Mouse (Mus musculus) stomach, embryonic 16.5 days (tissue): ENCODE data around the gene Abca17. TPM values are rescaled to one million over a fixed set of nuclear protein-coding genes. Genes with fewer than 3 reads are reported as not detected.

Experiments
- ATAC-seq: fragments of 200-750 bp; cut with Nextera tagmentation; 2 replicates; pipeline ENCODE4 v1.8.0; 2017; ENCODE audit warnings: moderate number of reproducible peaks, moderate TSS enrichment; ENCODE audit not compliant: insufficient read depth, low FRiP score
- H3K27ac ChIP-seq: fragments of 300-500 bp; sonication (generic); 2 replicates; pipeline ENCODE4 v1.5.1; 2014; ENCODE audit warnings: low read length
- H3K27me3 ChIP-seq: fragments of 300-500 bp; sonication (generic); 2 replicates; pipeline ENCODE4 v1.6.1; 2014; ENCODE audit warnings: low read length, control low read depth, mixed read lengths; ENCODE audit not compliant: control insufficient read depth, insufficient read depth
- H3K36me3 ChIP-seq: fragments of 300-500 bp; sonication (generic); 2 replicates; pipeline ENCODE4 v1.6.1; 2014; ENCODE audit warnings: low read length; ENCODE audit not compliant: control insufficient read depth, insufficient read depth
- H3K4me1 ChIP-seq: fragments of 300-500 bp; sonication (generic); 2 replicates; pipeline ENCODE4 v1.6.1; 2014; ENCODE audit warnings: low read length, control low read depth, mixed read lengths; ENCODE audit not compliant: control insufficient read depth, insufficient read depth
- H3K4me2 ChIP-seq: fragments of 300-500 bp; sonication (generic); 2 replicates; pipeline ENCODE4 v1.6.1; 2014; ENCODE audit warnings: low read depth, low read length, mixed read lengths
- H3K4me3 ChIP-seq: fragments of 300-500 bp; sonication (generic); replicated peaks from 2 replicates; pipeline ENCODE4 v1.5.1; 2014; ENCODE audit warnings: mild to moderate bottlenecking, low read length
- H3K9ac ChIP-seq: fragments of 300-500 bp; sonication (generic); 2 replicates; pipeline ENCODE4 v1.6.1; 2014; ENCODE audit warnings: low read length
- H3K9me3 ChIP-seq: fragments of 300-500 bp; sonication (generic); replicated peaks from 2 replicates; pipeline ENCODE4 v1.6.1; 2016; ENCODE audit warnings: low read length, control low read depth; ENCODE audit not compliant: control insufficient read depth
- WGBS: fragments of 180-500 bp; shearing (Covaris S2); extraction: QIAGEN DNeasy Blood & Tissue Kit; methylation state at CpG from one replicate; pipeline ENCODE4 v1.1.7; 2014; 5-methylcytosine and 5-hydroxymethylcytosine counted together
- polyA plus RNA-seq: library from polyadenylated mRNA; unstranded; fragments of >200 nt; fragmentation: Nextera tagmentation; extraction: Ambion mirVana; gene quantifications from 2 replicates; pipeline ENCODE4 v1.2.1, GENCODE M21; 2015

Abca17 gene
- polyA plus RNA-seq, 1 experiment from 2014 or later = not detected

- no peak overlapping the region for H3K4me3 ChIP-seq
- no peak for ATAC-seq
- H3K27ac ChIP-seq = no peak overlapping the region
- WGBS = 80% methylated on average over 3 of the region's 3 CpGs
- H3K4me1 ChIP-seq = no peaks in the 10 kb centered on the region; the same call in 1 of the 2 replicates
- H3K9me3 ChIP-seq = no peaks in the 10 kb centered on the region
- no peak overlapping the region for H3K4me2 ChIP-seq
- H3K27me3 ChIP-seq = peaks cover 7% of the 10 kb centered on the region; the same call in 1 of the 2 replicates
- H3K36me3 ChIP-seq = no peaks in the 10 kb centered on the region
- no peak overlapping the region for H3K9ac ChIP-seq
These were observed 3.1 kb upstream of the Abca17 start for GRCm38 (mm10) chr17:24353960-24354359.

- 5% methylated on average over 36 of the region's 36 CpGs for WGBS
- Histone ChIP-seq H3K36me3 (no peaks in the 10 kb centered on the region), H3K4me1 (no peaks in the 10 kb centered on the region; the same call in 1 of the 2 replicates), H3K27me3 (peaks cover 7% of the 10 kb centered on the region; the same call in 1 of the 2 replicates), H3K27ac (peak overlapping the region; percentile 31; the same call in 1 of the 2 replicates), H3K4me2 (peak overlapping the region; percentile 99), H3K9me3 (no peaks in the 10 kb centered on the region), H3K4me3 (peak overlapping the region; percentile 78), H3K9ac (peak overlapping the region; percentile 85)
- ATAC-seq = no peak; the same call in 1 of the 2 replicates
These were observed 1.7 kb upstream of the Abca17 start for GRCm38 (mm10) chr17:24352370-24353194.

GRCm38 (mm10) chr17:24351760-24352357 is 991 bp upstream of the Abca17 start, which contains the start of gene Abca3:
Abca3 (plus strand) TSS chr17:24351950.
- Histone ChIP-seq H3K4me3 (peak within 1 kb of the TSS; percentile 78), H3K4me1 (no peaks in the 10 kb centered on the region; the same call in 1 of the 2 replicates), H3K36me3 (no peaks in the 10 kb centered on the region), H3K9me3 (no peaks in the 10 kb centered on the region), H3K9ac (peak within 1 kb of the TSS; percentile 85), H3K27me3 (peaks cover 7% of the 10 kb centered on the region; the same call in 1 of the 2 replicates), H3K4me2 (peak within 1 kb of the TSS; percentile 99), H3K27ac (peak within 1 kb of the TSS; percentile 31; the same call in 1 of the 2 replicates)
- peak; percentile 97 for ATAC-seq
- under 1% methylated on average over 46 of the region's 55 CpGs for WGBS

GRCm38 (mm10) chr17:24349176-24349575 is 1.7 kb downstream of the Abca17 start:
- no peak overlapping the region for H3K4me3 ChIP-seq
- no peaks in the 10 kb centered on the region; the same call in 1 of the 2 replicates for H3K4me1 ChIP-seq
- no peak overlapping the region for H3K9ac ChIP-seq
- H3K4me2 ChIP-seq = no peak overlapping the region
- no peak for ATAC-seq
- no peaks in the 10 kb centered on the region for H3K36me3 ChIP-seq
- H3K27me3 ChIP-seq = peaks cover 7% of the 10 kb centered on the region; the same call in 1 of the 2 replicates
- WGBS = 80% methylated on average over 2 of the region's 2 CpGs
- H3K9me3 ChIP-seq = no peaks in the 10 kb centered on the region
- H3K27ac ChIP-seq = no peak overlapping the region

GRCm38 (mm10) chr17:24346831-24347230 is 4.0 kb downstream of the Abca17 start:
- no peak overlapping the region for H3K9ac ChIP-seq
- H3K36me3 ChIP-seq = no peaks in the 10 kb centered on the region
- H3K4me2 ChIP-seq = no peak overlapping the region
- 52% methylated on average over 7 of the region's 7 CpGs for WGBS
- no peaks in the 10 kb centered on the region for H3K9me3 ChIP-seq
- H3K4me1 ChIP-seq = no peaks in the 10 kb centered on the region; the same call in 1 of the 2 replicates
- ATAC-seq = no peak
- no peak overlapping the region for H3K27ac ChIP-seq
- H3K27me3 ChIP-seq = peaks cover 7% of the 10 kb centered on the region; the same call in 1 of the 2 replicates
- no peak overlapping the region for H3K4me3 ChIP-seq

DNA sequence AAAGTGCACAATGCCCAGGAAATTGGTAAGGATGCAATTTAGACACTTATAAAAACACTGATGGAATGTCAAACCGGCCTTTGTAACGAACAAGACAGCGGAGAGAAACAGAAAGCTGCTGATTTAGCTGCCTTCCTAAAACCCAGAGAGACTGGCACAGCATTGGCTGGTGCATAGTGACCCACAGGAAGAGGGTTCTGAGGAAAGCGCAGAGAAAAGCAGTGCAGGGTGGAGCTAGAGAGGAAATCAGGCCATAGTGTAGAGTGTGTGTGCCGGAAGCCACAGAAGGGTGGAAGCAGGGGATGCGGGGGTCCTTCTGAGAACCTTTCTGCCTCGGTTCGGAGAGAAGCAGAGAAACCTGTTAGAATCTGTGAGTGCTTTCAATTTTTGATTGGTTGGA is 6.2 kb downstream of the Abca17 start:
- no peaks in the 10 kb centered on the region for H3K36me3 ChIP-seq
- no peak overlapping the region for H3K27ac ChIP-seq
- WGBS = 81% methylated on average over 8 of the region's 8 CpGs
- H3K4me2 ChIP-seq = no peak overlapping the region
- H3K9me3 ChIP-seq = no peaks in the 10 kb centered on the region
- H3K4me1 ChIP-seq = no peaks in the 10 kb centered on the region
- no peaks in the 10 kb centered on the region for H3K27me3 ChIP-seq
- no peak overlapping the region for H3K9ac ChIP-seq
- no peak for ATAC-seq
- no peak overlapping the region for H3K4me3 ChIP-seq

DNA sequence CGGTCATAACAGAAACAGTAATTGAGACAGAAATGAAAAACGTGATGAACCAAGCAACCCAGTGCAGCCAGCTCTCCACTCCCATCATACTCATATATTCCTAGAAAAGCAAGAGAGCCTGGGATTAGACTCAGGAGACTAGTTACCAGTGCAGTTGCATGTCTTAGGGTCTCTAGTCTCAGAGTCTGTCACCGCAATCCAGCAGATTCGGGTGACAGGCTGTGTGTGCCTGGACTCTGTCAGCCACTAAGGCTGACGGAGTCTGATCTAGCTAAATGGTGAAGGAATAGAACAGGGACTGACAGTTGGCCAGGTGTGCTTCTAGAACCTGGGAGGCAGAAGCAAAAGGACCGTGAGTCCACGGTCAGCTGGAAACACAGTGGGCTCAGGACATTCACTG is 23.2 kb downstream of the Abca17 start:
- no peaks in the 10 kb centered on the region for H3K9me3 ChIP-seq
- no peaks in the 10 kb centered on the region for H3K36me3 ChIP-seq
- ATAC-seq = no peak
- no peak overlapping the region for H3K4me3 ChIP-seq
- no peak overlapping the region for H3K9ac ChIP-seq
- 74% methylated on average over 7 of the region's 7 CpGs for WGBS
- no peaks in the 10 kb centered on the region for H3K27me3 ChIP-seq
- no peak overlapping the region for H3K4me2 ChIP-seq
- no peaks in the 10 kb centered on the region for H3K4me1 ChIP-seq
- H3K27ac ChIP-seq = no peak overlapping the region

DNA sequence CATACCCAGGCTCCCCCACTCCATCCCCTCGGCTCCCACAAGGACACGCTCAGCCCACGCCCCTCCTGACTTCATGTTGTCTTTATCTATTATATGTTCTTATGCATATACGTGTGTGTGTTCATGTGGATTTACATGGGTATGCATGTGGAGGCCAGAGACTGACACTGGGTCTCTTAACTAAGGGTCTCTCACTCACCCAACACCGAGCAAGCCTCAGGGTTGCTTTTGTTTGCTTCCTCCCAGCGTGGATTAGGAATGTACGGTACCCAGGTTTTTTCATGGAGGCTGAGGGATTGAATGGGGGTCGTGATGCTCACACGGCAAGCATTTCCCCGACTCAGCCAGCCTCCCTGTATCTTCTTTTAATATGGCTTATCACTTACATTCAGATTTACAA is 25.8 kb downstream of the Abca17 start:
- no peaks in the 10 kb centered on the region for H3K27me3 ChIP-seq
- H3K9me3 ChIP-seq = no peaks in the 10 kb centered on the region; the same call in 1 of the 2 replicates
- no peaks in the 10 kb centered on the region for H3K4me1 ChIP-seq
- H3K4me2 ChIP-seq = no peak overlapping the region
- H3K4me3 ChIP-seq = no peak overlapping the region
- 82% methylated on average over 10 of the region's 10 CpGs for WGBS
- no peak for ATAC-seq
- H3K27ac ChIP-seq = no peak overlapping the region
- H3K36me3 ChIP-seq = no peaks in the 10 kb centered on the region
- no peak overlapping the region for H3K9ac ChIP-seq

GRCm38 (mm10) chr17:24320826-24321225 is 30.0 kb downstream of the Abca17 start:
- Histone ChIP-seq H3K27ac (no peak overlapping the region), H3K4me2 (no peak overlapping the region), H3K4me1 (no peaks in the 10 kb centered on the region), H3K9ac (no peak overlapping the region), H3K9me3 (no peaks in the 10 kb centered on the region; the same call in 1 of the 2 replicates), H3K27me3 (no peaks in the 10 kb centered on the region), H3K4me3 (no peak overlapping the region), H3K36me3 (no peaks in the 10 kb centered on the region)
- 90% methylated on average over 3 of the region's 3 CpGs for WGBS
- no peak for ATAC-seq
